Mouse (Mus musculus) limb, embryonic 14.5 days (tissue): ENCODE results near the gene Hmga1. TPM values are rescaled to one million over a fixed set of nuclear protein-coding genes. Genes with fewer than 3 reads are reported as not detected.

Experiments
- ATAC-seq: fragments of 200-750 bp; cut with Nextera tagmentation; 2 replicates; pipeline ENCODE4 v1.8.0; 2017; ENCODE audit warnings: low read depth, moderate number of reproducible peaks, moderate TSS enrichment; ENCODE audit not compliant: low FRiP score
- DNase-seq: peaks from one replicate; pipeline ENCODE4 v3.0.0-alpha.2; 2015; ENCODE audit warnings: low spot score
- H3K27ac ChIP-seq: fragments of 300-500 bp; sonication (generic); replicated peaks from 2 replicates; pipeline ENCODE4 v1.5.1; 2014; ENCODE audit warnings: low read depth, mild to moderate bottlenecking, low read length, moderate library complexity, mixed read lengths
- H3K27me3 ChIP-seq: fragments of 300-500 bp; sonication (generic); 2 replicates; pipeline ENCODE4 v1.6.1; 2014; ENCODE audit warnings: low read length, mixed read lengths; ENCODE audit not compliant: control insufficient read depth, insufficient read depth
- H3K36me3 ChIP-seq: fragments of 300-500 bp; sonication (generic); 2 replicates; pipeline ENCODE4 v1.6.1; 2014; ENCODE audit warnings: mild to moderate bottlenecking, low read length, moderate library complexity, mixed read lengths; ENCODE audit not compliant: control insufficient read depth, insufficient read depth
- H3K4me1 ChIP-seq: fragments of 300-500 bp; sonication (generic); 2 replicates; pipeline ENCODE4 v1.6.1; 2014; ENCODE audit warnings: antibody characterized with exemption, low read length, mixed read lengths; ENCODE audit not compliant: control insufficient read depth, insufficient read depth
- H3K4me2 ChIP-seq: fragments of 300-500 bp; sonication (generic); replicated peaks from 2 replicates; pipeline ENCODE4 v1.6.1; 2014; ENCODE audit warnings: low read depth, mild to moderate bottlenecking, low read length, moderate library complexity; ENCODE audit not compliant: severe bottlenecking
- H3K4me3 ChIP-seq: fragments of 300-500 bp; sonication (generic); replicated peaks from 2 replicates; pipeline ENCODE4 v1.5.1; 2014; ENCODE audit warnings: low read length
- H3K9ac ChIP-seq: fragments of 300-500 bp; sonication (generic); 2 replicates; pipeline ENCODE4 v1.6.1; 2014; ENCODE audit warnings: mild to moderate bottlenecking, low read depth, low read length, moderate library complexity; ENCODE audit not compliant: severe bottlenecking
- H3K9me3 ChIP-seq: fragments of 300-500 bp; sonication (generic); 2 replicates; pipeline ENCODE4 v1.6.1; 2016; ENCODE audit warnings: low read length; ENCODE audit not compliant: control insufficient read depth
- POLR2A ChIP-seq: fragments of 200-500 bp; IDR thresholded peaks from 2 replicates; pipeline ENCODE4 v1.8.0; 2012; ENCODE audit warnings: inconsistent platforms, mild to moderate bottlenecking, moderate library complexity, borderline replicate concordance; ENCODE audit not compliant: insufficient read depth, insufficient read length; ENCODE audit errors: extremely low read depth
- WGBS: fragments of 180-500 bp; shearing (Covaris S2); extraction: QIAGEN DNeasy Blood & Tissue Kit; methylation state at CpG from one replicate; pipeline ENCODE4 v1.1.7; 2014; 5-methylcytosine and 5-hydroxymethylcytosine counted together
- polyA plus RNA-seq, 2 experiments: library from polyadenylated mRNA; depleted of rRNA in 1 of 2; stranded (reverse) in 1 of 2; unstranded in 1 of 2; fragments of >200 nt; fragmentation: Nextera tagmentation in 1 of 2; extraction: Ambion mirVana in 1 of 2; gene quantifications; 2 replicates each; pipeline versions ENCODE4 v1.2.1 to v1.2.3; 2012 to 2014

The Hmga1 gene
- polyA plus RNA-seq, 2 experiments, result 196 to 227 TPM

DNA sequence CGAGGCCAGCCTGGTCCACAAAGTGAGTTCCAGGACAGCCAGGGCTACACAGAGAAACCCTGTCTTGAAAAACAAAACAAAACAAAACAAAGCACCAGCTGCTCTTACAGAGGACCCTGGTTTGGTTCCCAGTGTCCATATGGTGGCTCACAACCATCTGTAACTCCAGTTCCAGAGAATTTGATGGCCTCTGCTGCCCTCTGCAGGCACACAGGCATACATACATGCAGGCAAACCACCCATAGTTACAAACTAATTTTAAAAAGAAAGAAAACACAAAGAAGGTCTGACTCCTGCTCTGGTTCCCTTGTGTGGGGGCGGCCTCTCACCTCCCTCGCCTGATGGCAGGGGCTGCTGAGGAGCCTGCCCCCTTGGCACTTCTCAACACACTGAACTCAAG is 22.9 kb upstream of the Hmga1 start:
- DNase-seq, result no peak
- Histone ChIP-seq H3K4me1 (no peaks in the 10 kb centered on the region), H3K4me2 (no peak overlapping the region), H3K9ac (no peak overlapping the region), H3K4me3 (no peak overlapping the region), H3K27me3 (no peaks in the 10 kb centered on the region), H3K9me3 (no peaks in the 10 kb centered on the region), H3K36me3 (no peaks in the 10 kb centered on the region), H3K27ac (no peak overlapping the region)
- 76% methylated on average over 3 of the region's 3 CpGs for WGBS
- TF ChIP-seq POLR2A, result no peak
- ATAC-seq, result no peak

DNA sequence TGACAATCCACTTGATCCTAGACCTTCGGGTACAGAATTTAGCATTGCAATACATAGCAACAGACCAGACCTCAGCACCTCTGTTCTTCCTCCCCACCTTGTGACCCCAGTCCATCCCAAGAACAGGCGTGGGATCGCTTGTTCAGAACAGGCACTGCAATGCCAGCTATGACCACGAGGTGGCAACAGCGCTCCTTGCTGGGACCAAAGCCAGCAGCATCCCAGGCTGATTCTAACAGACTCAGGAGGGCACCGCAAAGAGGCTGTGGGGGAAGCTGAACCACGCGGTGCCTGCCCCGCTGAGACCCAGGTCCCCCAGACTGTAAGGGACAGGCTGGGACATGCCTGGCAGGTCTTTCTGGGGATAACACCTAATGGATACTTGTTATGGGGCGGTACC is 21.6 kb upstream of the Hmga1 start:
- Histone ChIP-seq H3K27me3 (no peaks in the 10 kb centered on the region), H3K27ac (no peak overlapping the region), H3K9ac (no peak overlapping the region), H3K4me3 (no peak overlapping the region), H3K9me3 (no peaks in the 10 kb centered on the region), H3K36me3 (no peaks in the 10 kb centered on the region), H3K4me1 (no peaks in the 10 kb centered on the region), H3K4me2 (no peak overlapping the region)
- ATAC-seq (no peak), DNase-seq (peak; percentile 83)
- WGBS, result 5% methylated on average over 10 of the region's 10 CpGs
- TF ChIP-seq POLR2A, result 0 out of 2 replicates have a peak, but pooled peaks have one; percentile 27

DNA sequence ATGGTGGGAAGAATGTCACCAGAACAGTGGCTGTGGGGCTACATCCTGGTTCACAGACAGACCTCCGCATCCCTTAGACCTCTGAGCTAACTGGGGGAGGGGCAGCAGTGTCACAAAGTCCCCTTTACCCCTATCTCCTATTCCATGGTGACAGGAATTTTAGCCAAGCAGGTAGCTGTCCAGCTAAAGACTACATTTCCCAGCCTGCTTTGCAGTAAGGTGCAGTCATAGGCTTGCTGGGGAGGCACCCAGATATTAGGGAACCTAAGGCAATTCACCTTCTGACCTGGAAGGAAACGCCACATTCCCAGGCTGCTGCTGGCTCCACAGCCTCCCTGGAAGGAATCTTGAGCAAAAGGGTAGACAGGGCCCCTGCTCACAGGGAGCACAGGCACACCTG is 15.0 kb upstream of the Hmga1 start:
- no peaks in the 10 kb centered on the region for H3K27me3 ChIP-seq
- ATAC-seq, result no peak
- 69% methylated on average over 2 of the region's 2 CpGs for WGBS
- no peaks in the 10 kb centered on the region for H3K36me3 ChIP-seq
- H3K27ac ChIP-seq, result no peak overlapping the region
- H3K9ac ChIP-seq, result no peak overlapping the region
- no peak overlapping the region for H3K4me3 ChIP-seq
- no peak for DNase-seq
- TF ChIP-seq POLR2A, result no peak
- H3K4me1 ChIP-seq, result no peaks in the 10 kb centered on the region
- H3K9me3 ChIP-seq, result no peaks in the 10 kb centered on the region
- no peak overlapping the region for H3K4me2 ChIP-seq

DNA sequence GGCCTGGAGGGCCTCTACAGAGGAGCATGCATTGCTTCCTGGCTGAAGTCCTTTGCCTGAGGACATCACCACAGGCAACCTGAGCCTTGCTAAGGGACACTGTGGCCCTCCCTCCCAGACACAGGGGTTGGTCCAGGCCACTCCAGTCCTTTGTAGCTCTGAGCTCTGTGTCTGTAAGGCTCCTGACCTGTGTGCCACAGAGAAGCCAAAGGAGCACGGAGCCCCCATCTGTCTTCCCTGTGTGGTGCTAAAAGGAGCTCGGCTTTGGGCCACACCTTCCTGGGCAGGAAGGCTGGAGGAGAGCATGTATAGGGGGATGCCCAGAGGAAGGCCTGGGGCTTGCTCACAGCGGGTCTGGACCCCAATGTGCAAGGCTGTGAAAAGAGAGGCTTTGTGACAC is 14.3 kb upstream of the Hmga1 start:
- Histone ChIP-seq H3K9ac (no peak overlapping the region), H3K4me2 (no peak overlapping the region), H3K9me3 (no peaks in the 10 kb centered on the region), H3K27ac (no peak overlapping the region), H3K27me3 (no peaks in the 10 kb centered on the region), H3K36me3 (no peaks in the 10 kb centered on the region), H3K4me3 (no peak overlapping the region), H3K4me1 (no peaks in the 10 kb centered on the region)
- ATAC-seq (no peak), DNase-seq (no peak)
- 80% methylated on average over 3 of the region's 3 CpGs for WGBS
- TF ChIP-seq POLR2A, result no peak

DNA sequence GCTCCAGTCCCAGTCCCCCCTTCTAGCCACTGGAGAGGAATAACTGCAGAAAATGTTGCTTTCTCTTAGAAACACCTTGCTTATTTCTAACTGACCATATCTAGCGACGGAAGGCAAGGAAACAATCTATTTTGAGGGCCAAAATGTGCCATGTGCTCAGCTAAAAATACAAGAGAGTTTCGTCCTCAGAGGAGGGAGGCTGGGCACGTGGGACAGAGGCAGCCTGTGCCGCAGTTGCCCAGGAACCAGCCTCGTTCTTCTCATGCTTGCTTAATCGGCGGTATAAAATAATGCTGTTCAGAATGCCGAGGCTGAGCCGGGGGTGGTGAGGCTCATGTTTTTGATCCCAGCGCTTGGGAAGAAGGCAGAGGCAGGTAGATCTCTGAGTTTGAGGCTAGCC is 11.7 kb upstream of the Hmga1 start:
- ATAC-seq (no peak), DNase-seq (no peak)
- Histone ChIP-seq H3K27me3 (no peaks in the 10 kb centered on the region), H3K9me3 (no peaks in the 10 kb centered on the region), H3K4me1 (peaks cover 6% of the 10 kb centered on the region; the same call in 1 of the 2 replicates), H3K4me2 (no peak overlapping the region), H3K9ac (no peak overlapping the region), H3K36me3 (no peaks in the 10 kb centered on the region), H3K27ac (no peak overlapping the region), H3K4me3 (no peak overlapping the region)
- 84% methylated on average over 11 of the region's 11 CpGs for WGBS
- TF ChIP-seq POLR2A, result no peak

DNA sequence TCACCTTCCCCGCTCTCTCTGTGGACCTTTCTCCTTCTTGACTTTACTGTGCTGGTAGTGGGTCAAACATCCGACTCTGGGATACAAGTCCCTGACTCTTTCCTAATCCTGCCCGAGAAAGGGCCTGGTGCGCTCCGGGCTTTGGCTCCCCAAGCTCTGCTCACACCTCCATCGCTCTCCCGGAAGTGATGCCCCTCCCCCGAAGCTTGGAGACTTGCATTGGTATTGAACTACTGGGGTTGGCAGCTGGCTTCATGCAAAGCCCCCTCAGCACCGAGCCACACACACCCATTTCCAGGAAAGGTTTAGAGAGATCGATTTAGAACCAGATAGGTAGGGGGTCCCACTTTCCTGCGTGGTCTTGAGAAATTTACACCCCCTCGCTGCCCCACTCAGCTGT is 10.3 kb upstream of the Hmga1 start:
- Histone ChIP-seq H3K27me3 (no peaks in the 10 kb centered on the region), H3K4me3 (no peak overlapping the region), H3K4me1 (peaks cover 6% of the 10 kb centered on the region; the same call in 1 of the 2 replicates), H3K9ac (no peak overlapping the region), H3K27ac (no peak overlapping the region), H3K4me2 (no peak overlapping the region), H3K36me3 (no peaks in the 10 kb centered on the region), H3K9me3 (no peaks in the 10 kb centered on the region)
- TF ChIP-seq POLR2A, result no peak
- ATAC-seq, result no peak
- 38% methylated on average over 12 of the region's 12 CpGs for WGBS
- no peak for DNase-seq
